Mouse (Mus musculus) intestine, embryonic 16.5 days (tissue): ENCODE results near the gene Amigo1. TPM values are rescaled to one million over a fixed set of nuclear protein-coding genes. Genes with fewer than 3 reads are reported as not detected.

Experiments used
- ATAC-seq: fragments of 200-750 bp; cut with Nextera tagmentation; 2 replicates; pipeline ENCODE4 v1.8.0; 2017; ENCODE audit warnings: moderate TSS enrichment, moderate library complexity
- H3K27ac ChIP-seq: fragments of 300-500 bp; sonication (generic); 2 replicates; pipeline ENCODE4 v1.5.1; 2014; ENCODE audit warnings: mild to moderate bottlenecking, low read length
- H3K27me3 ChIP-seq: fragments of 300-500 bp; sonication (generic); replicated peaks from 2 replicates; pipeline ENCODE4 v1.6.1; 2014; ENCODE audit warnings: low read length, control low read depth, mixed read lengths; ENCODE audit not compliant: control insufficient read depth, insufficient read depth
- H3K36me3 ChIP-seq: fragments of 300-500 bp; sonication (generic); 2 replicates; pipeline ENCODE4 v1.6.1; 2014; ENCODE audit warnings: low read length, control low read depth; ENCODE audit not compliant: control insufficient read depth, insufficient read depth
- H3K4me1 ChIP-seq: fragments of 300-500 bp; sonication (generic); 2 replicates; pipeline ENCODE4 v1.6.1; 2014; ENCODE audit warnings: low read length, control low read depth, mixed read lengths; ENCODE audit not compliant: control insufficient read depth, insufficient read depth
- H3K4me2 ChIP-seq: fragments of 300-500 bp; sonication (generic); 2 replicates; pipeline ENCODE4 v1.6.1; 2014; ENCODE audit warnings: low read depth, low read length, control low read depth
- H3K4me3 ChIP-seq: fragments of 300-500 bp; sonication (generic); 2 replicates; pipeline ENCODE4 v1.5.1; 2014; ENCODE audit warnings: mild to moderate bottlenecking, low read length
- H3K9ac ChIP-seq: fragments of 300-500 bp; sonication (generic); 2 replicates; pipeline ENCODE4 v1.6.1; 2014; ENCODE audit warnings: low read depth, low read length
- H3K9me3 ChIP-seq: fragments of 300-500 bp; sonication (generic); 2 replicates; pipeline ENCODE4 v1.6.1; 2016; ENCODE audit warnings: low read length, control low read depth; ENCODE audit not compliant: control insufficient read depth
- WGBS: fragments of 180-500 bp; shearing (Covaris S2); extraction: QIAGEN DNeasy Blood & Tissue Kit; methylation state at CpG from one replicate; pipeline ENCODE4 v1.1.7; 2014; 5-methylcytosine and 5-hydroxymethylcytosine counted together
- polyA plus RNA-seq: library from polyadenylated mRNA; unstranded; fragments of >200 nt; fragmentation: Nextera tagmentation; extraction: Ambion mirVana; gene quantifications from 2 replicates; pipeline ENCODE4 v1.2.1, GENCODE M21; 2015

The Amigo1 gene
- polyA plus RNA-seq, 1 experiment from 2014 or later: 2.2 TPM

- H3K4me1 ChIP-seq: peaks cover 11% of the 10 kb centered on the region
- no peaks in the 10 kb centered on the region for H3K36me3 ChIP-seq
- WGBS: 52% methylated on average over 7 of the region's 7 CpGs
- 0 out of 2 replicates have a peak overlapping the region, but pooled peaks have one; percentile 45 for H3K27ac ChIP-seq
- no peak overlapping the region for H3K4me3 ChIP-seq
- no peaks in the 10 kb centered on the region for H3K9me3 ChIP-seq
- H3K27me3 ChIP-seq: no peaks in the 10 kb centered on the region
- ATAC-seq: peak; percentile 66
- H3K9ac ChIP-seq: no peak overlapping the region
- H3K4me2 ChIP-seq: no peak overlapping the region
Measured at GRCm38 (mm10) chr3:108178756-108179715, 7.1 kb upstream of the Amigo1 start.

- H3K4me3 ChIP-seq: no peak overlapping the region
- H3K27me3 ChIP-seq: no peaks in the 10 kb centered on the region
- 51% methylated on average over 2 of the region's 2 CpGs for WGBS
- H3K4me2 ChIP-seq: no peak overlapping the region
- no peak for ATAC-seq
- H3K9me3 ChIP-seq: no peaks in the 10 kb centered on the region
- no peak overlapping the region for H3K27ac ChIP-seq
- H3K9ac ChIP-seq: no peak overlapping the region
- peaks cover 7% of the 10 kb centered on the region; the same call in 1 of the 2 replicates for H3K4me1 ChIP-seq
- no peaks in the 10 kb centered on the region for H3K36me3 ChIP-seq
Measured at GRCm38 (mm10) chr3:108180514-108180913, 5.6 kb upstream of the Amigo1 start.

- no peaks in the 10 kb centered on the region for H3K36me3 ChIP-seq
- no peaks in the 10 kb centered on the region for H3K9me3 ChIP-seq
- peaks cover 13% of the 10 kb centered on the region for H3K4me1 ChIP-seq
- no peak overlapping the region for H3K27ac ChIP-seq
- no peak overlapping the region for H3K9ac ChIP-seq
- no peaks in the 10 kb centered on the region for H3K27me3 ChIP-seq
- 82% methylated on average over 3 of the region's 3 CpGs for WGBS
- no peak for ATAC-seq
- no peak overlapping the region for H3K4me2 ChIP-seq
- no peak overlapping the region for H3K4me3 ChIP-seq
Measured at GRCm38 (mm10) chr3:108184742-108185141, 1.4 kb upstream of the Amigo1 start.

- peak overlapping the region; percentile 93 for H3K4me2 ChIP-seq
- H3K36me3 ChIP-seq: no peaks in the 10 kb centered on the region
- H3K9ac ChIP-seq: peak overlapping the region; percentile 77
- ATAC-seq: peak; percentile 64
- peak overlapping the region; percentile 75 for H3K4me3 ChIP-seq
- H3K9me3 ChIP-seq: no peaks in the 10 kb centered on the region
- H3K27me3 ChIP-seq: no peaks in the 10 kb centered on the region
- WGBS: 2% methylated on average over 16 of the region's 16 CpGs
- H3K4me1 ChIP-seq: peaks cover 19% of the 10 kb centered on the region
- no peak overlapping the region for H3K27ac ChIP-seq
Measured at GRCm38 (mm10) chr3:108185460-108186097, 556 bp upstream of the Amigo1 start.

- Histone ChIP-seq H3K27me3 (no peaks in the 10 kb centered on the region), H3K4me3 (peak overlapping the region; percentile 75; the same call in 1 of the 2 replicates), H3K4me1 (peaks cover 27% of the 10 kb centered on the region), H3K9ac (peak overlapping the region; percentile 77; the same call in 1 of the 2 replicates), H3K9me3 (no peaks in the 10 kb centered on the region), H3K36me3 (no peaks in the 10 kb centered on the region), H3K27ac (no peak overlapping the region), H3K4me2 (peak overlapping the region; percentile 93; the same call in 1 of the 2 replicates)
- 74% methylated on average over 20 of the region's 20 CpGs for WGBS
- no peak for ATAC-seq
Measured at GRCm38 (mm10) chr3:108187111-108187795, 1.1 kb downstream of the Amigo1 start.

- no peak for ATAC-seq
- Histone ChIP-seq H3K4me2 (no peak overlapping the region), H3K9ac (no peak overlapping the region), H3K27ac (no peak overlapping the region; the same call in 1 of the 2 replicates), H3K4me1 (peaks cover 27% of the 10 kb centered on the region), H3K9me3 (no peaks in the 10 kb centered on the region), H3K27me3 (no peaks in the 10 kb centered on the region), H3K4me3 (no peak overlapping the region), H3K36me3 (no peaks in the 10 kb centered on the region)
- WGBS: 74% methylated on average over 9 of the region's 9 CpGs
Measured at GRCm38 (mm10) chr3:108188716-108189490, 2.8 kb downstream of the Amigo1 start.

- WGBS: 31% methylated on average over 5 of the region's 5 CpGs
- Histone ChIP-seq H3K9ac (peak overlapping the region; percentile 43; the same call in 1 of the 2 replicates), H3K27ac (0 out of 2 replicates have a peak overlapping the region, but pooled peaks have one; percentile 8), H3K36me3 (no peaks in the 10 kb centered on the region), H3K4me1 (peaks cover 27% of the 10 kb centered on the region), H3K4me3 (no peak overlapping the region), H3K4me2 (peak overlapping the region; percentile 11; the same call in 1 of the 2 replicates), H3K27me3 (no peaks in the 10 kb centered on the region), H3K9me3 (no peaks in the 10 kb centered on the region)
- no peak for ATAC-seq
Measured at GRCm38 (mm10) chr3:108189897-108190296, 3.8 kb downstream of the Amigo1 start.

- Histone ChIP-seq H3K9me3 (no peaks in the 10 kb centered on the region), H3K27ac (no peak overlapping the region), H3K27me3 (no peaks in the 10 kb centered on the region), H3K4me1 (peaks cover 30% of the 10 kb centered on the region), H3K4me2 (no peak overlapping the region), H3K9ac (no peak overlapping the region), H3K4me3 (no peak overlapping the region), H3K36me3 (no peaks in the 10 kb centered on the region)
- ATAC-seq: no peak
- WGBS: 46% methylated on average over 4 of the region's 4 CpGs
Measured at GRCm38 (mm10) chr3:108193686-108194085, 7.6 kb downstream of the Amigo1 start.
